Mouse (Mus musculus) left cerebral cortex, adult 2 months (tissue): ENCODE results near the gene Epn2. TPM values are rescaled to one million over a fixed set of nuclear protein-coding genes. Genes with fewer than 3 reads are reported as not detected.
A peak's percentile ranks its signal among the peaks of the same experiment; 100 is the strongest.

Source experiments
- DNase-seq, 2 experiments: peaks; one replicate each; pipeline ENCODE4 v3.0.0; 2021 to 2022; ENCODE audit warnings: low spot score in 2 of 2, mixed read lengths in 1 of 2; ENCODE audit errors: extremely low spot score in 1 of 2
- H3K27ac ChIP-seq: fragments of 200-600 bp; 2 replicates; pipeline ENCODE4 v1.8.1; 2022
- H3K4me3 ChIP-seq: fragments of 200-600 bp; 2 replicates; pipeline ENCODE4 v1.8.1; 2022
- CTCF ChIP-seq: fragments of 200-600 bp; IDR thresholded peaks from 2 replicates; pipeline ENCODE4 v1.8.1; 2022; ENCODE audit warnings: antibody characterized with exemption, mild to moderate bottlenecking, moderate library complexity
- intact Hi-C: fragments of 180-260 bp; cut with DNase I; formaldehyde crosslinking; loops from one replicate; pipeline ENCODE4 v1.15.1; 2025
- total RNA-seq, 2 experiments: library from RNA; stranded (reverse); gene quantifications; 2 replicates each; pipeline ENCODE4 v1.2.3; 2021

Gene Epn2
- total RNA-seq, 2 experiments from 2014 or later, result 113 TPM

- peak overlapping the region; percentile 36; the same call in 1 of the 2 replicates for H3K27ac ChIP-seq
- DNase-seq, result no peak
- TF ChIP-seq CTCF, result no peak
- H3K4me3 ChIP-seq, result no peak overlapping the region
- intact Hi-C loops, result no loop called here
Observed at GRCm38 (mm10) chr11:61563939-61564338, 15.5 kb downstream of the Epn2 start.

GRCm38 (mm10) chr11:61562421-61562820 is 17.1 kb downstream of the Epn2 start:
- Histone ChIP-seq H3K27ac (peak overlapping the region; percentile 24; the same call in 1 of the 2 replicates), H3K4me3 (no peak overlapping the region)
- DNase-seq, result no peak
- intact Hi-C loops, result no loop called here
- no peak for TF ChIP-seq CTCF

- H3K27ac ChIP-seq, result no peak overlapping the region
- TF ChIP-seq CTCF, result no peak
Observed at GRCm38 (mm10) chr11:61559572-61559971, 19.9 kb downstream of the Epn2 start.

GRCm38 (mm10) chr11:61553015-61553754 is 26.3 kb downstream of the Epn2 start:
- intact Hi-C loops, result no loop called here
- Histone ChIP-seq H3K27ac (peak overlapping the region; percentile 55), H3K4me3 (no peak overlapping the region)
- peak; percentile 15 for TF ChIP-seq CTCF
- DNase-seq, result no peak

More at GRCm38 (mm10) chr11:61559572-61559971, 19.9 kb downstream of the Epn2 start:
- DNase-seq, result no peak
- no peak overlapping the region for H3K4me3 ChIP-seq
- intact Hi-C loops, result no loop called here

GRCm38 (mm10) chr11:61550631-61551030 is 28.9 kb downstream of the Epn2 start:
- H3K4me3 ChIP-seq, result no peak overlapping the region
- no peak for TF ChIP-seq CTCF
- DNase-seq, result no peak
- peak overlapping the region; percentile 55 for H3K27ac ChIP-seq
- intact Hi-C loops, result no loop called here

- peak overlapping the region; percentile 7; the same call in 1 of the 2 replicates for H3K27ac ChIP-seq
- intact Hi-C loops, result no loop called here
- H3K4me3 ChIP-seq, result no peak overlapping the region
- DNase-seq, result no peak
- TF ChIP-seq CTCF, result no peak
Observed at GRCm38 (mm10) chr11:61547710-61548109, 31.8 kb downstream of the Epn2 start.

- intact Hi-C loops, result no loop called here
- H3K4me3 ChIP-seq, result no peak overlapping the region
- TF ChIP-seq CTCF, result no peak
- H3K27ac ChIP-seq, result peak overlapping the region; percentile 11
- DNase-seq, result no peak
Observed at GRCm38 (mm10) chr11:61546452-61546851, 33.0 kb downstream of the Epn2 start.

- intact Hi-C loops, result no loop called here
- H3K27ac ChIP-seq, result peak overlapping the region; percentile 80
- no peak for DNase-seq
- H3K4me3 ChIP-seq, result no peak overlapping the region
- no peak for TF ChIP-seq CTCF
Observed at GRCm38 (mm10) chr11:61545586-61545985, 33.9 kb downstream of the Epn2 start.

GRCm38 (mm10) chr11:61541106-61541505 is 38.4 kb downstream of the Epn2 start:
- no peak overlapping the region; the same call in 1 of the 2 replicates for H3K27ac ChIP-seq
- no peak overlapping the region for H3K4me3 ChIP-seq
- no peak for TF ChIP-seq CTCF
- no peak for DNase-seq
- intact Hi-C loops, result no loop called here

- intact Hi-C loops, result no loop called here
- no peak for TF ChIP-seq CTCF
- no peak overlapping the region; the same call in 1 of the 2 replicates for H3K27ac ChIP-seq
- DNase-seq, result no peak
- no peak overlapping the region for H3K4me3 ChIP-seq
Observed at GRCm38 (mm10) chr11:61540642-61541041, 38.8 kb downstream of the Epn2 start.

- intact Hi-C loops, result no loop called here
- no peak overlapping the region for H3K4me3 ChIP-seq
- no peak for TF ChIP-seq CTCF
- peak overlapping the region; percentile 77 for H3K27ac ChIP-seq
- DNase-seq, result no peak
Observed at GRCm38 (mm10) chr11:61537362-61537761, 42.1 kb downstream of the Epn2 start.

- Histone ChIP-seq H3K4me3 (no peak overlapping the region), H3K27ac (peak overlapping the region; percentile 77)
- intact Hi-C loops, result no loop called here
- no peak for DNase-seq
- no peak for TF ChIP-seq CTCF
Observed at GRCm38 (mm10) chr11:61536952-61537351, 42.5 kb downstream of the Epn2 start.

GRCm38 (mm10) chr11:61535530-61535929 is 44.0 kb downstream of the Epn2 start:
- no peak overlapping the region for H3K4me3 ChIP-seq
- TF ChIP-seq CTCF, result no peak; the same call in 1 of the 2 replicates
- DNase-seq, result no peak
- peak overlapping the region; percentile 77 for H3K27ac ChIP-seq
- intact Hi-C loops, result no loop called here
